Mouse (Mus musculus) embryonic fibroblast, embryonic 13.5 days (primary cell): ENCODE results near the gene Marc1. TPM values are rescaled to one million over a fixed set of nuclear protein-coding genes. Genes with fewer than 3 reads are reported as not detected.

ENCODE experiments used
- H3K27ac ChIP-seq: 2 replicates; pipeline ENCODE4 v1.5.1; 2012; ENCODE audit warnings: low read length, control low read depth, inconsistent platforms; ENCODE audit not compliant: insufficient read depth
- H3K4me1 ChIP-seq: 2 replicates; pipeline ENCODE4 v1.6.1; 2011; ENCODE audit warnings: low read length; ENCODE audit not compliant: control insufficient read depth, insufficient read depth
- H3K4me3 ChIP-seq: 2 replicates; pipeline ENCODE4 v1.5.1; 2011; ENCODE audit warnings: mild to moderate bottlenecking, control low read depth, low read length; ENCODE audit not compliant: insufficient read depth
- CTCF ChIP-seq: IDR thresholded peaks from 2 replicates; pipeline ENCODE4 v1.5.1; 2011; ENCODE audit warnings: mild to moderate bottlenecking, control low read depth, low read length, moderate library complexity, borderline replicate concordance; ENCODE audit not compliant: insufficient read depth
- POLR2A ChIP-seq: IDR thresholded peaks from 2 replicates; pipeline ENCODE4 v1.6.1; 2011; ENCODE audit warnings: low read depth, mild to moderate bottlenecking, control low read depth, low read length, moderate library complexity
- polyA plus RNA-seq: library from polyadenylated mRNA; stranded (reverse); fragments of >200 nt; gene quantifications from 2 replicates; pipeline ENCODE4 v1.2.4, GENCODE M21; 2011; ENCODE audit warnings: low read depth; ENCODE audit not compliant: missing spikeins, insufficient read length

Gene Marc1
- polyA plus RNA-seq, 1 experiment = not detected

- peak; percentile 60; the same call in 1 of the 2 replicates for TF ChIP-seq CTCF
- TF ChIP-seq POLR2A = no peak
- Histone ChIP-seq H3K4me1 (no peaks in the 10 kb centered on the region), H3K27ac (no peak overlapping the region), H3K4me3 (no peak overlapping the region)
Observed at GRCm38 (mm10) chr1:184793163-184793876, 17.8 kb downstream of the Marc1 start.

GRCm38 (mm10) chr1:184791109-184791508, 20.0 kb downstream of the Marc1 start:
- Histone ChIP-seq H3K27ac (no peak overlapping the region), H3K4me1 (no peaks in the 10 kb centered on the region), H3K4me3 (no peak overlapping the region)
- TF ChIP-seq CTCF (peak; percentile 17; the same call in 1 of the 2 replicates), POLR2A (no peak)

DNA sequence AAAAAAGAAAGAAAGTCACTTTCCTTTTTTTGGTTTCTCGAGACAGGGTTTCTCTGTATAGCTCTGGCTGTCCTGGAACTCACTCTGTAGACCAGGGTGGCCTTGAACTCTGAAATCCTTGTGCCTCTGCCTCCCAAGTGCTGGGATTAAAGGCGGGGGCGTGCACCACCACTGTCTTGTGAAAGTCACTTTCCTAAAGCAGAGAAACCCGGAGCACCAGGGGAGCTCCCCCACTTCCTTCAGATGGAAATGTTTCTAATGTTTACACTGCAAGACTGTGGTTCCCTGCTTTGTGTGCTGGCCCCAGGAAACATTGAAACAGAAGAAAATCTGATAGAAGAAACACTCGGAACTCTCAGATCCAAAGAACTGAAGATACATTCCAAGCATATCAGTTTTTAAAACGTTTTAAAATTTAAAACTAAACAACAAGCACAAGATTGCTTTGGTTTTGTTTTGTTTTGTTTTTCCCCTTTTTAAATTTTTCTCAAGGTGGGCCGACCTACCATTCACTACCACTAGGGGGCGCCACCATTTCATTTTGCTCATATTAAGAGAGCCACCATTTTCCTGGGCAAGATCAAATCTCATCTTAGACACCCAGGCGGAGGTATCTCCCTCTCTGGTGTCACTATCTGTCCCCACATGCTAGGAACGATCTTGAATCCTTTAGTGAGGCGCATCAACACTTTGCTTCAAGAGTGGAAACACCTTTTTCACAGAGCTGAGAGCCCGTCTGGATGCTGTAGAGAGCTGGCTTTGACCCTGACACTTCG, 24.5 kb downstream of the Marc1 start:
- Histone ChIP-seq H3K27ac (no peak overlapping the region), H3K4me3 (no peak overlapping the region), H3K4me1 (no peaks in the 10 kb centered on the region; the same call in 1 of the 2 replicates)
- TF ChIP-seq CTCF (no peak), POLR2A (no peak)

DNA sequence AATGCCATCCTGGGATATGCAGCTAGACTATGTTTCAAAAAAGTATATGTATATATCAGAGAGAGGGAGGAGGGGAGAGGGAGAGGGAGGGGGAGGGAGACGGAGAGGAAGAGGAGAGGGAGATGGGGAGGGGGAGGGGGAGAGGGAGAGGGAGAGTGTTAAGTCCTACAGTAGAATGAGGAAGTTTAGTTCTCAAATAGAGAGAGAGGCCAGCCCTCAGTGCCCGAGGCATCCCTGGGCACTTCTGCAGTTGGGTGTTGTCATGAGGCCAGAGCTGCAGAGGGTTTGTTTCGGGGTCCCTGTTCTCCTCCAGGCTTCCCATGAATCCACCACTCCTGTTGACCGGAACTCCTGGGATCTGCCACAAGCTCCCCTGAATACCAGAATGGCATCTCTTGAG, 27.5 kb downstream of the Marc1 start:
- Histone ChIP-seq H3K4me3 (no peak overlapping the region), H3K4me1 (no peaks in the 10 kb centered on the region; the same call in 1 of the 2 replicates), H3K27ac (no peak overlapping the region)
- TF ChIP-seq POLR2A (no peak), CTCF (no peak)

DNA sequence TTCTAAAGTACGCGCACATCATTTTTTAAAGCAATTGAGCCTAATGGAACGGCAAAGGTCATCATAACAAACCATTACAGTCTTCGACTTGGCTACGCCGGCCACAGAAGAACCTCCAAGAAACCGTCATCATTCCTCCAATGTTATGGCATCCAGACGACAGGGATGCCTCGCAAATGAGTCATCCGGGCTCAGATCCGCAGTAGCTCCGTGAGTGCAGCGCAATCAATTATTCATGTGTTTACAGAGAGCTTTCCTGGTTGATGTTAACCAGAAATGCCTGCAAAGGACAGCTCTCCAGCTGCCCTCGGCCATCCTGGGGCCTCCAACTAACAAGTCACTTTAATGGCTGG, 29.0 kb downstream of the Marc1 start:
- TF ChIP-seq POLR2A = no peak
- no peak for TF ChIP-seq CTCF
- H3K4me3 ChIP-seq = no peak overlapping the region
- H3K27ac ChIP-seq = peak overlapping the region; percentile 72; the same call in 1 of the 2 replicates
- H3K4me1 ChIP-seq = no peaks in the 10 kb centered on the region; the same call in 1 of the 2 replicates

GRCm38 (mm10) chr1:184781286-184782160, 29.6 kb downstream of the Marc1 start:
- Histone ChIP-seq H3K27ac (peak overlapping the region; percentile 72), H3K4me1 (no peaks in the 10 kb centered on the region; the same call in 1 of the 2 replicates), H3K4me3 (no peak overlapping the region)
- TF ChIP-seq POLR2A (no peak), CTCF (no peak)

- TF ChIP-seq POLR2A = no peak
- H3K27ac ChIP-seq = no peak overlapping the region
- H3K4me3 ChIP-seq = no peak overlapping the region
- H3K4me1 ChIP-seq = no peaks in the 10 kb centered on the region; the same call in 1 of the 2 replicates
Observed at GRCm38 (mm10) chr1:184778157-184778556, 33.0 kb downstream of the Marc1 start.

DNA sequence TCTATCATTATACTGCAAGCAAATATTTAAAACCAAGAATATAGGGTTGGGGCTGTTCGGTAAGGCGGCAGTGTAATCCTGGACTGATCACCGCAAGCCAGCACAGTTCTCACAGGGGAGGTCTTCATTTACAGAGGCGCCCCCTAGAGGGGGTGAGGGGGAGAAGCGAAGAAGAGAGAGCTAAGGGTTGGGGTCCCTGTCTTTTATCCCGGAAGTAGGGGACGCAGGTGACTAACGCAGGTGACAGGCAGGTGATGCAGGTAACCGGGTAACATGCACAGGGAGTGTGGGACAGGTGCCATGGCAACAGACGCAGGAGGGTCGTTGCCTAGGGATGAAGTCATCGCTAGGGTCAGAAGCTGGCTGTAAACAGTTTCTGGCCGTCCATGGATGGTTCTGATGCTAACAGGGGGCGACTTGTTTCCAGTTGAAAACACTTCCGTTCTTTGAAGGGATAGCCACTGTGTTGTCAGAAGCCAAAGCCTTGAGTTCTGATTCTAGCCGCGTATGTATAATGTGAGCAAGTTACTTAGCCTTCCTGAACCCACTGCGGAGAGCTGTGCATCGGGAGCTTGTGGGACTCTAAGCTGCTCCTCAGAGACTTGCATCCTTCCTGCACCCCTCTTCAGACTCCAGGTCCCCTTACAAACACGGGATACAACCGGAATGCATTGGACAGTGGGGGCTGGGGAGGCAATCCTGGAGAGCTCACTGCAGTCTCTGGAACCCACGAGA, 33.9 kb downstream of the Marc1 start:
- Histone ChIP-seq H3K4me1 (no peaks in the 10 kb centered on the region), H3K27ac (no peak overlapping the region), H3K4me3 (no peak overlapping the region)
- TF ChIP-seq POLR2A (no peak), CTCF (no peak)

- Histone ChIP-seq H3K4me3 (no peak overlapping the region), H3K27ac (no peak overlapping the region), H3K4me1 (no peaks in the 10 kb centered on the region)
- TF ChIP-seq POLR2A (no peak), CTCF (no peak)
Observed at GRCm38 (mm10) chr1:184775289-184775688, 35.8 kb downstream of the Marc1 start.
